Mouse (Mus musculus) lung, postnatal 0 days (tissue): ENCODE measurements around the gene 4930519G04Rik. TPM values are rescaled to one million over a fixed set of nuclear protein-coding genes. Genes with fewer than 3 reads are reported as not detected.

Source experiments
- ATAC-seq: fragments of 200-750 bp; cut with Nextera tagmentation; 2 replicates; pipeline ENCODE4 v1.8.0; 2017; ENCODE audit warnings: moderate library complexity
- DNase-seq: peaks from one replicate; pipeline ENCODE4 v3.0.0-alpha.2; 2016; ENCODE audit warnings: low spot score
- H3K27ac ChIP-seq: fragments of 300-500 bp; sonication (generic); 2 replicates; pipeline ENCODE4 v1.5.1; 2014; ENCODE audit warnings: antibody characterized with exemption, mild to moderate bottlenecking, low read length, mixed read lengths
- H3K27me3 ChIP-seq: fragments of 300-500 bp; sonication (generic); replicated peaks from 2 replicates; pipeline ENCODE4 v1.6.1; 2014; ENCODE audit warnings: low read length, mixed read lengths; ENCODE audit not compliant: insufficient read depth
- H3K36me3 ChIP-seq: fragments of 300-500 bp; sonication (generic); 2 replicates; pipeline ENCODE4 v1.6.1; 2014; ENCODE audit warnings: low read length, mixed read lengths; ENCODE audit not compliant: insufficient read depth
- H3K4me1 ChIP-seq: fragments of 300-500 bp; sonication (generic); 2 replicates; pipeline ENCODE4 v1.6.1; 2014; ENCODE audit warnings: antibody characterized with exemption, low read depth, low read length, mixed read lengths; ENCODE audit not compliant: insufficient read depth
- H3K4me2 ChIP-seq: fragments of 300-500 bp; sonication (generic); replicated peaks from 2 replicates; pipeline ENCODE4 v1.6.1; 2014; ENCODE audit warnings: low read depth, mild to moderate bottlenecking, low read length, moderate library complexity, mixed read lengths
- H3K4me3 ChIP-seq: fragments of 300-500 bp; sonication (generic); 2 replicates; pipeline ENCODE4 v1.5.1; 2014; ENCODE audit warnings: low read depth, low read length
- H3K9ac ChIP-seq: fragments of 300-500 bp; sonication (generic); replicated peaks from 2 replicates; pipeline ENCODE4 v1.6.1; 2014; ENCODE audit warnings: low read depth, mild to moderate bottlenecking
- H3K9me3 ChIP-seq: fragments of 300-500 bp; sonication (generic); 2 replicates; pipeline ENCODE4 v1.6.1; 2016; ENCODE audit warnings: low read length, mixed read lengths
- CTCF ChIP-seq: IDR thresholded peaks from 2 replicates; pipeline ENCODE4 v1.5.1; 2016; ENCODE audit warnings: antibody characterized with exemption, mild to moderate bottlenecking
- EP300 ChIP-seq: IDR thresholded peaks from 2 replicates; pipeline ENCODE4 v1.6.1; 2016; ENCODE audit warnings: antibody characterized with exemption, mild to moderate bottlenecking, control low read depth
- whole genome bisulfite sequencing: fragments of 180-500 bp; shearing (Covaris S2); extraction: QIAGEN DNeasy Blood & Tissue Kit; methylation state at CpG from one replicate; pipeline ENCODE4 v1.1.7; 2014; 5-methylcytosine and 5-hydroxymethylcytosine counted together
- polyA plus RNA-seq: library from polyadenylated mRNA; unstranded; fragments of >200 nt; fragmentation: Nextera tagmentation; extraction: Ambion mirVana; gene quantifications from 2 replicates; pipeline ENCODE4 v1.2.1, GENCODE M21; 2015

The 4930519G04Rik gene
- polyA plus RNA-seq, 1 experiment from 2014 or later = not detected

DNA sequence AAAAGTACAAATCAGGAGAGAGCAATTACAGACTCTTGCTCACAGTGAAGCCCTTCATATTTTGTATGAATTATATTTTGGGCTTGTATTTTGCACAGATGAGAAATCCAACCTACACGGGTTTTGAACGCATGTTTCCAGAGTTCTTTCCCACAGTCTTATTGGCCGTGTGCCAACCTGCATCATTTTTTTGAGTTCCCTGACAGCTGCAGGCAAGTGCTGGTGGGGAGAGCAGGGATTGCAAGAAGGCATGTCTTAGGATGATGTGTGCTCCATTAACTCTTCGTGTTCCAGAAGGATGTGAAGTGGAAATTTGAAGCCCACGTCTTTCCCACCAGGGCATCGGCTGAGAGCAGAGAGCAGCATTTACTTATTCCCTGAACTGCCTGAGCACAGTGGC lies 36.9 kb upstream of the 4930519G04Rik start:
- H3K4me1 ChIP-seq = no peaks in the 10 kb centered on the region
- H3K9me3 ChIP-seq = no peaks in the 10 kb centered on the region
- H3K27me3 ChIP-seq = no peaks in the 10 kb centered on the region
- H3K4me3 ChIP-seq = no peak overlapping the region
- H3K4me2 ChIP-seq = no peak overlapping the region
- no peak overlapping the region for H3K9ac ChIP-seq
- WGBS = 60% methylated on average over 6 of the region's 6 CpGs
- TF ChIP-seq EP300 = no peak
- no peak for TF ChIP-seq CTCF
- H3K36me3 ChIP-seq = no peaks in the 10 kb centered on the region
- DNase-seq (no peak), ATAC-seq (no peak)
- no peak overlapping the region for H3K27ac ChIP-seq

DNA sequence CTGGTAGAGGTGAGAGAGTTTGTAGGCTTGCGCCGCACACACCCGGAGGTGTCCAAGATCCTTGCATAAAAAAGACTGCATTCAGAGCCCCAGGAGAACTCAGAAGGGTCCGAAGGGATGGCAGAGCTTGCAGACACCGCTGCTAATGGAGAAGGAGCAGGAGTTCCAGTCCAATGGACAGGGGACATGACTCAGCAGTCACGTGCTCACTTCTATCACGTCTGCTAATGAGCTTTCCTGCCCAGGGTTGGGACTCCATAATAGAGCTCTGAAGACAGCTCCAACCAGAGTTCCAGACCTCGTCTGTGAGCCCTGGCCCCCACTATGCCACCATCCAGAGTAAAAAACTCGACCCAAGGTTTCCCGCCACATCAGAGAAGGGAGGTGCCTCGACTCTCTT lies 35.3 kb upstream of the 4930519G04Rik start:
- Histone ChIP-seq H3K27me3 (no peaks in the 10 kb centered on the region), H3K27ac (no peak overlapping the region), H3K4me2 (no peak overlapping the region), H3K9me3 (no peaks in the 10 kb centered on the region), H3K4me3 (no peak overlapping the region), H3K36me3 (no peaks in the 10 kb centered on the region), H3K4me1 (no peaks in the 10 kb centered on the region), H3K9ac (no peak overlapping the region)
- DNase-seq (no peak), ATAC-seq (no peak)
- TF ChIP-seq EP300 (no peak), CTCF (no peak)
- 76% methylated on average over 10 of the region's 11 CpGs for WGBS

DNA sequence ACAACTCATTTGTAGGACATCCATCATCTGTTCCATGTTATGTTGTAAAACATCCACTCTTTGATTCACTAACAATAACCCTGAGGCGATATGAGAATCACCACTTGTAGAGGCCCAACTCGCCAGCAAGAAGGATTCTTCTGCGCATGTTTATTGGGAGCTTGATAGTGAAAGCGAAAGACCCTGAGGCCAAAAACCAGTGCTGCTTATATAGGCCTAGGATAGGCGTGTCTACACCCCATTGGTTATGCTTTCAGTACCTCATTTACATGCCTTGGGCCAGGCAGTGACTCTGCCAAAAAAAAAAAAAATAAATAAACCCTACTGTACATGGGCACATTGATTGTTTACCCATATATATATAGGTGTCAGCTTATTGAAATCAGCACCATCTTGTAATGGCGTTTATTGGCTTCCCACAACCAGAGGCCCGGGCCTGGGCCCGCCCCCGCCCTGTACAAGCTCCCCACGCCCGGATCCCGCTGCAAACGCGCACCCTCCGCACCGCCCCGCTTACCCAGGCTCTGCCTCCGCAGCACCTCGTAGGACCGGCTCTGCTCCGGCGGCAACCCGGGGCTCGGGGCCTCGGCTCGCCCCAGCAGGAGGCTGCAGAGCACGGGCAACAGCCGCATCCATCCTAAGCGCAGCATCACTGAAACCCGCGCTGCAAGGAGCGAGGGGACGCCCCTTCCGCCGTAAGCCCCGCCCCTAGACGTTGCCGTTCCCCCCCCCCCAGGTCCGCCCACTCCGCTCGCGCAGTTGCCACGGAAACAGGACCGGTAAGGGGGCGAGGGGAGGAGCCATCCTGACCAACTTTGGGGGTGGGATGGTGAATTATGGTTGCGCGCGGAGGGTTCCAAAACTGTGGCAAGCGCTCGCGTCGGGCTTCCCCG lies 30.4 kb upstream of the 4930519G04Rik start, which contains the start of gene 1500011B03Rik:
TSS of gene 1500011B03Rik (minus strand) at position 673 of the 893 bp plus-strand sequence.
- Histone ChIP-seq H3K4me3 (peak within 1 kb of the TSS; percentile 43), H3K27ac (no peak within 1 kb of the TSS), H3K4me1 (peaks cover 7% of the 10 kb centered on the region; the same call in 1 of the 2 replicates), H3K9ac (no peak within 1 kb of the TSS; the same call in 1 of the 2 replicates), H3K27me3 (no peaks in the 10 kb centered on the region), H3K4me2 (peak within 1 kb of the TSS; percentile 72), H3K9me3 (no peaks in the 10 kb centered on the region), H3K36me3 (no peaks in the 10 kb centered on the region)
- no peak for TF ChIP-seq CTCF
- no peak for TF ChIP-seq EP300
- 7% methylated on average over 52 of the region's 53 CpGs for WGBS
- DNase-seq = peak; percentile 77
- peak; percentile 75 for ATAC-seq

DNA sequence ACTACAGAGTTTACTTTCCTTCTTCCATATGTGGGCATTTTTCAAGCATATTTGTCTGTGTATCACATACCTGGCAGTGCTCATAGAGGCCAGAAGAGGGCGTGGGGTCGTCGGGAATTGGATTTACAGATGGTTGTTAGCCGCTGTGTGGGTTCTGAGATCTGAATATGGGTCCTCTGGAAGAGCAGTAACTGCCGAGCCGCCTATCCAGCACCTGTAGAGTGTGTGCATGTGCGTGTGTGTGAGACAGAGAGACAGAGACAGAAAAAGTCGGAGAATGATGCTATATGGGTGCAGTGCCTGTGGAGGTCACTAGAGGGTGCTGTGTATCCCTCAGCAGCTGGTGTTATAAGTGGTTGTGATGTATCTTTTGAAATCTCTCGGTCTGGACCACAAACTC lies 29.3 kb upstream of the 4930519G04Rik start:
- 10% methylated on average over 9 of the region's 9 CpGs for WGBS
- Histone ChIP-seq H3K27ac (no peak overlapping the region), H3K9ac (no peak overlapping the region), H3K9me3 (no peaks in the 10 kb centered on the region), H3K4me2 (peak overlapping the region; percentile 28; the same call in 1 of the 2 replicates), H3K27me3 (no peaks in the 10 kb centered on the region), H3K4me1 (peaks cover 7% of the 10 kb centered on the region; the same call in 1 of the 2 replicates), H3K4me3 (no peak overlapping the region), H3K36me3 (no peaks in the 10 kb centered on the region)
- TF ChIP-seq CTCF = peak; percentile 84
- no peak for TF ChIP-seq EP300
- peak; percentile 43 for ATAC-seq
- DNase-seq = peak; percentile 73

DNA sequence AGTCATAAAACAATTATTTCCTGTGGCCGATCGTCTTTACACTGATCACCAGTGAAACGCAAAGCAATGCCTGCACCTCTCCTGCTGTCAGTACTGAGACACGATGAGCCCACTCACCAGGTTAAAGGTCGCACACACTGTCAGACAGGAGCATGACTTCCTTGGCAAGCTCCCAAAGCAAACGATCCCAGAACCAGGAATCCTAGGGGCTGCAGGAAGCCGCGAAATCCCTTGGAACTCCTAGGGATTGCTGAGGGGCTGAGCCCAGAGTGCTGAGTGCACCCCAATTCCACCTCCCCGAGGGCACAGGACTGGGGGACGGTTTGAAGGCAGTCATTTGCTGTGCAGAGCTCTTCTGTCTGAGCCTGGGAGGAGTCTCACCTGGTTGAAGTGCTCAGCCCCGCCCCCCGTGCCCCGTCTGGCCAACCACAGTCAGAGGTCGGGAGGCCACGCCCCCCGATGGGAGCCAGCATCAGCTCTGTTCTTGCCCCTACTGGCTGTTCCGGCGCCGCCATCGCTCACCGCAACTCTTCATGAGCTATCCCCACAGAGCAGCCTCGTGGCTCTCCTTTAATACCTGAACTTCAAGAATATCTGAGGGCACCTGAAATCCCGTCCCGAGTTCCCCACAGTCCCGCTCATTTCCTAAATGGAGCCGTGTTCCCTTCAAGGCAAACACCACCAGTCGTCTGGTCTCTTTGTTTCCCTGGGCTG lies 27.3 kb upstream of the 4930519G04Rik start:
- no peak overlapping the region for H3K9ac ChIP-seq
- no peak overlapping the region for H3K27ac ChIP-seq
- WGBS = 6% methylated on average over 27 of the region's 27 CpGs
- peak overlapping the region; percentile 52 for H3K4me2 ChIP-seq
- DNase-seq = peak; percentile 84
- TF ChIP-seq CTCF (0 out of 2 replicates have a peak, but pooled peaks have one; percentile 27), EP300 (no peak)
- H3K36me3 ChIP-seq = no peaks in the 10 kb centered on the region
- no peaks in the 10 kb centered on the region for H3K9me3 ChIP-seq
- no peaks in the 10 kb centered on the region for H3K27me3 ChIP-seq
- H3K4me1 ChIP-seq = peaks cover 7% of the 10 kb centered on the region; the same call in 1 of the 2 replicates
- peak overlapping the region; percentile 31 for H3K4me3 ChIP-seq
- peak; percentile 79 for ATAC-seq

DNA sequence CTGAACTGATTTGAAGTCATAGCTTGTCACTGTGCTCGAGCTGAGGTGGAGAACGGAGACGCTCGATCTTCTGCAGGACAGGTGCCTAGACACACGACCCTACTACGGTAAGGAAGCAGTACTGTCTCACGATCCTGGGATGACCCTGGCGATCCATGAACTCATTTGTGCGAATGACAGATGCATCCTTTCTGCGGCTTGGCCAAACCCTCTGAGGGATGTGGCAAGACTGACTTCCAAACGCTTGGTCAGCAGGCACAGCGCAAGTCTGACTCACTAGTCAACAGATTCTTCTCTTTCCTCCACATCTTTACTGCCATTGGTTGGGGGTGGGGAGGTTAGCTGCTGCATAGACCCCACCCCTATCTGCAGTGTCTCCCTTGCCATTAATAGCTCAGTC lies 26.0 kb upstream of the 4930519G04Rik start:
- no peaks in the 10 kb centered on the region for H3K27me3 ChIP-seq
- no peak overlapping the region for H3K4me3 ChIP-seq
- no peak overlapping the region for H3K4me2 ChIP-seq
- no peaks in the 10 kb centered on the region for H3K36me3 ChIP-seq
- DNase-seq = peak; percentile 79
- 62% methylated on average over 12 of the region's 12 CpGs for WGBS
- TF ChIP-seq CTCF = no peak
- no peak for TF ChIP-seq EP300
- ATAC-seq = peak; percentile 39; the same call in 1 of the 2 replicates
- H3K9me3 ChIP-seq = no peaks in the 10 kb centered on the region
- H3K9ac ChIP-seq = no peak overlapping the region
- H3K4me1 ChIP-seq = peaks cover 7% of the 10 kb centered on the region; the same call in 1 of the 2 replicates
- no peak overlapping the region for H3K27ac ChIP-seq
